Comparison of ENCODE assay signal across 18 mouse cellular contexts in genomic region chr12:40894695-40895094, GRCm38 (mm10).
A peak's percentile ranks its signal among the peaks of the same experiment; 100 is the strongest.
DNase-seq lines count a peak whose midpoint lies in the region; ATAC-seq and TF ChIP-seq lines count a peak whose summit lies in the region.
"Had no signal": no experiment of that assay in that cellular context is flagged by ENCODE, and none has a peak within 500 bp of the region (broad histone marks: within the 10 kb centered on the region; RNA-seq: fewer than 3 reads in every experiment).

No protein-coding gene starts in this region.

- no peak for ATAC-seq in liver, embryonic 13.5 days (ENCODE audit: low read depth)
- ATAC-seq in Patski: peak; percentile 92
- ATAC-seq: forebrain, embryonic 13.5 days; forebrain, embryonic 15.5 days; forebrain, postnatal 0 days had no signal

- DNase-seq in liver, embryonic 13.5 days: no peak
- DNase-seq in liver (no peak), Patski (ENCODE audit: low read depth, low spot score) (no peak)
- DNase-seq in frontal cortex, postnatal 36 days (ENCODE audit: low spot score in 2 of 2): no peak
- DNase-seq in adrenal gland, adult (ENCODE audit: inconsistent age in 2 of 2, low spot score in 1 of 2): no peak
- DNase-seq: adrenal gland, adult 8-10 months; adrenal gland, postnatal 14 days; adrenal gland, postnatal 36 days; cerebellum, adult 11-12 months; cerebellum, adult 2 months; cerebellum, adult 9-10 months; cerebellum, postnatal 10 days; cerebellum, postnatal 25 days; forebrain, postnatal 0 days had no signal

- no peak overlapping the region for H3K4me3 ChIP-seq in liver, embryonic 13.5 days (replicated peaks)
- H3K4me3 ChIP-seq: embryonic facial prominence, embryonic 10.5 days; embryonic facial prominence, embryonic 12.5 days; forebrain, embryonic 13.5 days; forebrain, embryonic 15.5 days had no signal

- CTCF ChIA-PET in Patski (lab: Charles Lee): interaction anchor here (1.4 kb wide), 1 partner anchor 33 kb away, joined by 3 read pairs; no protein-coding TSS in a partner anchor

- no peaks in the 10 kb centered on the region for H3K36me3 ChIP-seq in liver, embryonic 13.5 days
- H3K36me3 ChIP-seq: embryonic facial prominence, embryonic 10.5 days; embryonic facial prominence, embryonic 12.5 days; forebrain, embryonic 15.5 days had no signal

- peak overlapping the region; percentile 58; the same call in 1 of the 2 replicates for H3K27ac ChIP-seq in liver, embryonic 13.5 days
- H3K27ac ChIP-seq: embryonic facial prominence, embryonic 10.5 days; embryonic facial prominence, embryonic 12.5 days; forebrain, embryonic 13.5 days; forebrain, embryonic 15.5 days had no signal

- no peaks in the 10 kb centered on the region for H3K27me3 ChIP-seq in liver, embryonic 13.5 days
- H3K27me3 ChIP-seq in Patski: no peaks in the 10 kb centered on the region
- H3K27me3 ChIP-seq: embryonic facial prominence, embryonic 12.5 days; forebrain, embryonic 13.5 days; forebrain, embryonic 15.5 days had no signal

- TF ChIP-seq CTCF in Patski (IDR thresholded peaks at IDR 0.05): no peak

- WGBS in liver, embryonic 13.5 days (ENCODE audit: insufficient replicate concordance): 82% methylated on average over 5 of the region's 5 CpGs

- in situ Hi-C loops in Patski (cut with MboI; ENCODE audit: low pct_unique_long_range_greater_than_20kb): no loop called here

- H3K9me3 ChIP-seq in liver, embryonic 13.5 days (replicated peaks): no peaks in the 10 kb centered on the region
- H3K9me3 ChIP-seq: embryonic facial prominence, embryonic 10.5 days; embryonic facial prominence, embryonic 12.5 days; forebrain, embryonic 13.5 days; forebrain, embryonic 15.5 days had no signal

- POLR2A ChIA-PET in Patski (lab: Charles Lee): no interaction called here

- H3K4me1 ChIP-seq in liver, embryonic 13.5 days (replicated peaks): peaks cover 36% of the 10 kb centered on the region
- H3K4me1 ChIP-seq: embryonic facial prominence, embryonic 10.5 days; embryonic facial prominence, embryonic 12.5 days; forebrain, embryonic 13.5 days; forebrain, embryonic 15.5 days had no signal

- H3K9ac ChIP-seq in liver, embryonic 13.5 days: no peak overlapping the region
- H3K9ac ChIP-seq: embryonic facial prominence, embryonic 12.5 days; forebrain, embryonic 13.5 days; forebrain, embryonic 15.5 days; forebrain, postnatal 0 days had no signal

- H3K4me2 ChIP-seq in liver, embryonic 13.5 days: no peak overlapping the region
- H3K4me2 ChIP-seq: embryonic facial prominence, embryonic 12.5 days; forebrain, embryonic 13.5 days; forebrain, embryonic 15.5 days had no signal
